Mouse (Mus musculus) intestine, postnatal 0 days (tissue): ENCODE results near the gene Acaca. TPM values are rescaled to one million over a fixed set of nuclear protein-coding genes. Genes with fewer than 3 reads are reported as not detected.

ENCODE experiments used
- ATAC-seq: fragments of 200-750 bp; cut with Nextera tagmentation; 2 replicates; pipeline ENCODE4 v1.8.0; 2017; ENCODE audit warnings: mild to moderate bottlenecking, moderate TSS enrichment, moderate library complexity
- H3K27ac ChIP-seq: fragments of 300-500 bp; sonication (generic); 2 replicates; pipeline ENCODE4 v1.5.1; 2014; ENCODE audit warnings: mild to moderate bottlenecking, low read depth, low read length, moderate library complexity
- H3K27me3 ChIP-seq: fragments of 300-500 bp; sonication (generic); replicated peaks from 2 replicates; pipeline ENCODE4 v1.6.1; 2014; ENCODE audit warnings: low read length, mixed read lengths; ENCODE audit not compliant: control insufficient read depth, insufficient read depth
- H3K36me3 ChIP-seq: fragments of 300-500 bp; sonication (generic); 2 replicates; pipeline ENCODE4 v1.6.1; 2014; ENCODE audit warnings: mild to moderate bottlenecking, moderate library complexity; ENCODE audit not compliant: control insufficient read depth, insufficient read depth
- H3K4me1 ChIP-seq: fragments of 300-500 bp; sonication (generic); replicated peaks from 2 replicates; pipeline ENCODE4 v1.6.1; 2014; ENCODE audit warnings: antibody characterized with exemption, low read length, mixed read lengths; ENCODE audit not compliant: control insufficient read depth, insufficient read depth
- H3K4me2 ChIP-seq: fragments of 300-500 bp; sonication (generic); replicated peaks from 2 replicates; pipeline ENCODE4 v1.6.1; 2014; ENCODE audit warnings: low read depth, mild to moderate bottlenecking, moderate library complexity
- H3K4me3 ChIP-seq: fragments of 300-500 bp; sonication (generic); 2 replicates; pipeline ENCODE4 v1.5.1; 2014; ENCODE audit warnings: low read depth, low read length
- H3K9ac ChIP-seq: fragments of 300-500 bp; sonication (generic); 2 replicates; pipeline ENCODE4 v1.6.1; 2014; ENCODE audit warnings: mild to moderate bottlenecking, low read depth, low read length
- H3K9me3 ChIP-seq: fragments of 300-500 bp; sonication (generic); 2 replicates; pipeline ENCODE4 v1.6.1; 2016; ENCODE audit warnings: mixed run types; ENCODE audit not compliant: control insufficient read depth
- CTCF ChIP-seq: sonication (generic); IDR thresholded peaks from 2 replicates; pipeline ENCODE4 v1.5.1; 2016; ENCODE audit warnings: low read depth, mild to moderate bottlenecking, control low read depth, antibody characterized with exemption, moderate library complexity
- WGBS: fragments of 180-500 bp; shearing (Covaris S2); extraction: QIAGEN DNeasy Blood & Tissue Kit; methylation state at CpG from one replicate; pipeline ENCODE4 v1.1.7; 2014; 5-methylcytosine and 5-hydroxymethylcytosine counted together
- polyA plus RNA-seq: library from polyadenylated mRNA; unstranded; fragments of >200 nt; fragmentation: Nextera tagmentation; extraction: Ambion mirVana; gene quantifications from 2 replicates; pipeline ENCODE4 v1.2.1, GENCODE M21; 2015

Acaca gene
- polyA plus RNA-seq, 1 experiment from 2014 or later = 2.5 TPM

DNA sequence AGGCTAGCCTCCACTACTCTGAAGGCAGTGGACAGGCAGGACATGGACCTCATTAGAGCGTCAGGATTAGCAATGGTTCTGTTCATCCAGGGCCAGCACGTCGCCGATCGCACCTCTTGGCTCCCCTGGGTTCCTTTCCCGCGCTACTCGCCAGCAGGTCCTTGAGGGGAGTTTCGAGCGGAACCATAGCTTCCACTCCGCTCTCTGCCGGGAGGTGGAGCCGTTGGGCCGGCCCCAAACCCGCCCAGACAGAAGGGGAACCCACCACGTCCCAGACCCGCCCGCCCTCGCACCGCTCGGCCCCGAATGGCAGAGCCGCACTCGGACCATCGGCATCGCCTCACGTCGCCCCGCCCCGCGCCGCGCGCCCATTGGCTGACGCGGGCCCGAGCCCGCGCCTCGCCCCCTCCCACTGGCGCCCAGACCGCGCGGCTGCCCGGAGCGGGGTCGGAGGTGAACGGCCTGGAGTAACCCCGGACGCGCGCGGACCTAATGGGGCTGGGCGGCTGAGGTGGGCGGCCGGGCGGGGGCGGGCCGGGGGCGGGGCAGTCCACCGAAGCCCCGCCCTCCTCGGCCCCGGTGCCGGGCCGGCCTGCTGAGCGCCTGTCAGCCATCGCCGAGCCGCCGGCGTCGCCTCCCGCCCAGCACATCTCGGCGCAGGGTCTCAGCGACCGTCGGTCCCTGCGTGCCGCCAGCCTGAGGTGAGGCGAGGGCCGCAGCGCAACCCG is 49.9 kb downstream of the Acaca start:
- peak overlapping the region; percentile 95 for H3K4me2 ChIP-seq
- ATAC-seq = peak; percentile 98
- TF ChIP-seq CTCF = peak; percentile 87
- H3K27ac ChIP-seq = peak overlapping the region; percentile 83
- no peaks in the 10 kb centered on the region for H3K36me3 ChIP-seq
- H3K27me3 ChIP-seq = no peaks in the 10 kb centered on the region
- H3K4me1 ChIP-seq = no peaks in the 10 kb centered on the region
- no peaks in the 10 kb centered on the region for H3K9me3 ChIP-seq
- under 1% methylated on average over 74 of the region's 85 CpGs for WGBS
- H3K9ac ChIP-seq = peak overlapping the region; percentile 76
- peak overlapping the region; percentile 94 for H3K4me3 ChIP-seq

DNA sequence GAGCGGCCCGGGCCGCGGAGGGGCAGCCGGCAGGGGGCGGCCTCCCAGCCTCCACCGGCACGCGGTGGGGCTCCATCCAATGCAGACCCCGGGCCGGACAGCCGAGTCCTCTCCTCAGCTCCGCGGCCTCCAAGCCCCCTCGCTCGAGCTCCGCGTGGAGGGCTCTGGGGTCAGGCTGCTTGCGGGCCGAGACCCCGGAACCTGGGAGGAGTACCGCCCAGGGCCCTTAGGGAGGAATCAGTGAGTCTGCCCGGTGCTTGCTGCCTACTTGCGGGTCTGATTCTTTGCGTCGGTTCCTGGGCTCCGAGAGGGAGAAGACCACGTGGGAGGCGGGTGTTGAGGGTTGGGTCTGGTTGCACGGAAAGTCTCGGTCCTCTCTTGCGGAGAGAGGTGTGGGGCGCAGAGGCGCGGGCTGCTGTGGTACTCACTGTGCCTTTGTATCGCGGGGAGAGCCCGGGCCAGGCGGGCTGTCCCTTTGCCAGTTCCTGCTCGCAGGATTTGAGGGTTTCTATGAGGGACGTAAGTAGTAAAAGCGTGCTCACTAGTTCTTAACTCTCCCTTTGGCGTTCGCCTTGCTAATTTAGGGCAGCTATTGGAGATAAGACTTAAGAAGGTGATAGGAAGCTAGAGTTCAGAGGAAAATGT is 50.6 kb downstream of the Acaca start:
- H3K9ac ChIP-seq = peak overlapping the region; percentile 76

DNA sequence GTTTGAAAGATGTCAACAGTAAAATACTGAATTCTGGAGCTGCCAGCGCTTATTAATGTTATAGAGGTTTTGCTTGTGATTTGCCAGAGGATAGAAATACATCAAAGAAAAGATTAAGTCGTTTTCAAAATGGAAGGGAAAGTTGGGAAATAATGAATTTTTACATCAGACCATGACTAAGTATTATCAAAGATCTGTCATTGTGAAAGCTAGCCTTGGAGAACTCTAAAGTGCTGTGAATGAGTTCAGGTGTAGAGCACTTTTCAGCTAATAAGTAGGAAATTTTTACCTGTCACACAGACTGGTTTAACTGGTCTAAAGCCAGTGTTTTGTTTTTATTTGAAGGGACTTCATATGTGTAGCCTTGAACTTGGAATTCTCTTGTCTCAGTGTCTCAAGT is 51.8 kb downstream of the Acaca start:
- Histone ChIP-seq H3K27me3 (no peaks in the 10 kb centered on the region), H3K9me3 (no peaks in the 10 kb centered on the region), H3K36me3 (no peaks in the 10 kb centered on the region), H3K9ac (no peak overlapping the region), H3K4me3 (no peak overlapping the region), H3K27ac (no peak overlapping the region), H3K4me1 (no peaks in the 10 kb centered on the region), H3K4me2 (no peak overlapping the region)
- TF ChIP-seq CTCF = no peak
- no peak for ATAC-seq
- 64% methylated on average over 2 of the region's 2 CpGs for WGBS

More for the DNA sequence above, 50.6 kb downstream of the Acaca start:
- H3K27me3 ChIP-seq = no peaks in the 10 kb centered on the region
- H3K4me2 ChIP-seq = peak overlapping the region; percentile 95
- no peaks in the 10 kb centered on the region for H3K4me1 ChIP-seq
- peak; percentile 55 for ATAC-seq
- no peaks in the 10 kb centered on the region for H3K36me3 ChIP-seq
- under 1% methylated on average over 44 of the region's 44 CpGs for WGBS
- no peaks in the 10 kb centered on the region for H3K9me3 ChIP-seq
- H3K4me3 ChIP-seq = peak overlapping the region; percentile 94
- TF ChIP-seq CTCF = peak; percentile 64
- peak overlapping the region; percentile 83 for H3K27ac ChIP-seq

DNA sequence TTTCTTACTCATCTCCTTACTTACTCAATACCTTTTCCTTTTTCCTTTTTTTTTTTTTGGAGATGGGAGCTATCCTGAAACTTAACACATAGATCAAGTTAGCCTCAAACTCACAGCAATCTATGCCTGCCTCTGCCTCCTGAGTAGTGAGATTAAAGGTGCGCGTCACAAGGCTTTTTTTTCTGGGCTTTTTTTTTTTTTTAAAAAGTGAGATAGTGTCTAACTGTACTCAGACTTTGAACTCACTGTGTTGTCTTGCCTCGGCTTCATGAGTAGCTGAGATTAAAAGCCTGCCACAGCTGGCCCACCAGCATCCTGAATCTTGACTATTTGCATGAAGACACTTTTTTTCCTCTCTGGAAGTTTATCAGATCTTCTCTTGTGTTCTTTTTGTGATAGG is 59.1 kb downstream of the Acaca start:
- H3K4me2 ChIP-seq = no peak overlapping the region
- H3K27ac ChIP-seq = no peak overlapping the region
- no peak overlapping the region for H3K9ac ChIP-seq
- 37% methylated on average over 3 of the region's 3 CpGs for WGBS
- no peaks in the 10 kb centered on the region for H3K4me1 ChIP-seq
- H3K27me3 ChIP-seq = no peaks in the 10 kb centered on the region
- H3K9me3 ChIP-seq = no peaks in the 10 kb centered on the region
- TF ChIP-seq CTCF = no peak
- no peak overlapping the region for H3K4me3 ChIP-seq
- no peak for ATAC-seq
- no peaks in the 10 kb centered on the region for H3K36me3 ChIP-seq

DNA sequence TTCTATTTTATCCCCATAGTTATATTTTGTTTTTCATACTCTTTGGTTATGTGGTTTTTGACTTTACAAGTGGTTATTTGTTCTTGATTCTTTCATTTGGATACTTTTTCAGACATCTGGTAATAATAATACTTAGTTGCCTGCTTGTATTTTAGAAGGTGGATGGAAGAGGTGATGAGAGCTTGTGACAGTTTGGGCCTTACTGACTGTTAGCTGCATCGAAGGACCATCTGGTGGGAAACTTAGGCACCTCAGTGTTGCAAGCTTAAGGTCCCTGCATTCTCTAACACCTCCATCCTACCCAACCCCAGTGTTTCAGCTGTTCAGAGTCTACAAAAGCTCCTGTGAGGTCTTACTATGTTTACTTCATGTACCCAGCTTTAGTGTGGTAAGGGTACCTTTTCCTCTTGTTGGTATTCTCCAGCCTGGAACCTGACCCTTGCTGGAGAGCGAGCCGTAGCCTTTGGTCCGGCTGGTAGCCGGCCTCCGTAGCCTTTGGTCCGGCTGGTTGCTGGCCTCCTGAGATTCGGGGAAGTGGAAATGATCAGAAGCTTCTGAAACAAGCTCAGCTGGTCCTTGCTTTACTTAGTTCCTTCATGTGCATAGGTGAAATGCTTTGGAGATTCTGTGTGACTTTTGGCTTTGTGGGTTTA is 61.2 kb downstream of the Acaca start:
- Histone ChIP-seq H3K27ac (no peak overlapping the region), H3K4me3 (no peak overlapping the region), H3K27me3 (no peaks in the 10 kb centered on the region), H3K9me3 (no peaks in the 10 kb centered on the region), H3K4me2 (no peak overlapping the region), H3K36me3 (no peaks in the 10 kb centered on the region), H3K4me1 (no peaks in the 10 kb centered on the region), H3K9ac (no peak overlapping the region)
- TF ChIP-seq CTCF = no peak
- no peak for ATAC-seq
- 83% methylated on average over 8 of the region's 8 CpGs for WGBS

DNA sequence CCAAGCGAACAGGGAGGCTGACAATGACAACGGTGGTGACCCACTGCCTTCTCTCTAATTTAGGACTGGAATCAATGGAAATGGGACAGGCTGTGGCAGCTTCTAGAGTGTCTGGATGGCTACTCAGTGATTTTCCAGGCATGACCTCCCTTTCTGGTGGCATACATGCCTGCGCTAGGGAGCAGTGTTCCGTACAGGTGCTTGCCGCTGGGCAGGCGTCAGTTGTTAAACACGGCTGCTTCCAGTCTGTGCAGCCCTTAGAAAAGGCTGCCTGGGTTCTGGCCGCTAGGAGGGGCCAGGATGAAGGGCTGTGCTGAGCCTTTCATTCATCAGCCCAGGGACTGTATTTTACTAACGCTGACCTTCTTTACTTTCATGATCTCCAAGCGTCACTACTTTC is 63.8 kb downstream of the Acaca start:
- Histone ChIP-seq H3K4me1 (no peaks in the 10 kb centered on the region), H3K27me3 (no peaks in the 10 kb centered on the region), H3K4me3 (no peak overlapping the region), H3K9ac (no peak overlapping the region), H3K27ac (no peak overlapping the region), H3K9me3 (no peaks in the 10 kb centered on the region), H3K4me2 (no peak overlapping the region), H3K36me3 (no peaks in the 10 kb centered on the region)
- TF ChIP-seq CTCF = peak; percentile 7; the same call in 1 of the 2 replicates
- 76% methylated on average over 10 of the region's 10 CpGs for WGBS
- no peak for ATAC-seq
